Comparison of ENCODE assay signal across 9 mouse cellular contexts in the genomic region with DNA sequence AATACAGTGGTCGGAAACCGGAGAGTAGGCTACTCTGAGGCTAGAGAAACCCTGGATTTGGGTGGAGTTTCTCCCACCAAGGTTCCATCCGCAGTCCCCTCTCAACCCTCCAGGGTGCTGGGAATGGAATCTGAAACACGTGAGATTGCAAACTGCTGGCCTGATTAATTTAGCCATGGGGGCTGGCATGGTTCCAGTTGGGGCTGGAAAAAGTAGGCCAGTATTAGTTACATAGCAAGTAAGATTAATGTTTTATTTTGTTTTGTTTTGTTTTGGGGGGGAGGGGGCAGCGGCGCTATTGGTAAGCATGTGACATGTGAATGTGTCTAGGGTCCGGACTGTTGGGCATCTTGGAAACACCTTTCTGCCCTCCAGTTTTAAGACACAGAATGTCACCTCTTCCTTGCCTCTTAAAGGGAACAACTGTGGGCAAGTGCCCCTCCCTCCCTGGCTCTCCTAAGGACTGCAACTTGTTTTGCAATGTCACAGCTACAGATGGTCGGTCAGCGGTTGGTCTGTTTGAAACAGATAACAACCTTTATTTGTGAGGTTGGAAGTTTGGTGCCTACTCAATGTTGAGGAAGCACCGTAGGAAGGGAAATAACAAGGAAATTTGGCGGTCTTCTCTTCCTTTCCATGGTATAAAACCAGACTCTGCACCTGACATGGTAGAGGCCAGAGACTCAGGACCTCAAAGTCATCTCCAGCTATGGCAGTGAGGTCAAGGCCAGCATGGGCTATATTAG. TPM values are rescaled to one million over a fixed set of nuclear protein-coding genes. Genes with fewer than 3 reads are reported as not detected.
DNase-seq lines count a peak whose midpoint lies in the region; ATAC-seq lines count a peak whose summit lies in the region.
"Had no signal": no experiment of that assay in that cellular context is flagged by ENCODE, and none has a peak within 500 bp of the region (broad histone marks: within the 10 kb centered on the region; RNA-seq: fewer than 3 reads in every experiment).

No protein-coding gene starts in this region.

- H3K9ac ChIP-seq in heart, embryonic 11.5 days (ENCODE audit: low read depth, low read length): no peak overlapping the region
- H3K9ac ChIP-seq: limb, embryonic 15.5 days had no signal

- H3K4me3 ChIP-seq in heart, embryonic 11.5 days (ENCODE audit: low read depth, low read length): no peak overlapping the region
- H3K4me3 ChIP-seq: limb, embryonic 15.5 days had no signal

- H3K4me2 ChIP-seq in heart, embryonic 11.5 days: peak overlapping the region; percentile 41
- H3K4me2 ChIP-seq: limb, embryonic 15.5 days had no signal

- H3K27ac ChIP-seq in heart, embryonic 11.5 days (ENCODE audit: low read depth, low read length): peak overlapping the region; percentile 74
- H3K27ac ChIP-seq: limb, embryonic 15.5 days had no signal

- WGBS in heart, embryonic 11.5 days (ENCODE audit: insufficient replicate concordance): 62% methylated on average over 11 of the region's 11 CpGs

- H3K4me1 ChIP-seq in heart, embryonic 11.5 days (ENCODE audit: control insufficient read depth, insufficient read depth, low read length): no peaks in the 10 kb centered on the region

- H3K27me3 ChIP-seq in heart, embryonic 11.5 days (ENCODE audit: control insufficient read depth, insufficient read depth, low read length): no peaks in the 10 kb centered on the region
- H3K27me3 ChIP-seq: limb, embryonic 15.5 days had no signal

- ATAC-seq in heart, embryonic 11.5 days (replicated peaks; ENCODE audit: insufficient number of reproducible peaks, low FRiP score, low TSS enrichment): peak; percentile 77

- H3K9me3 ChIP-seq in heart, embryonic 11.5 days (replicated peaks; ENCODE audit: control insufficient read depth, low read length): no peaks in the 10 kb centered on the region
- H3K9me3 ChIP-seq: limb, embryonic 15.5 days had no signal

- DNase-seq in cerebellum, postnatal 10 days: peak; percentile 38 to 47
- no peak for DNase-seq in cerebellum, adult 9-11 months
- DNase-seq in MN1 (ENCODE audit: low spot score): peak; percentile 34
- DNase-seq in liver: peak; percentile 90
- no peak for DNase-seq in natural killer cell, adult 2 months (ENCODE audit: low spot score in 2 of 2)
- DNase-seq in thymus, postnatal 10 days (ENCODE audit: low spot score in 2 of 2): no peak
- no peak for DNase-seq in neural tube, embryonic 10.5 days (ENCODE audit: extremely low spot score, low spot score)

- no peaks in the 10 kb centered on the region for H3K36me3 ChIP-seq in heart, embryonic 11.5 days (ENCODE audit: control insufficient read depth, insufficient read depth, low read length)
- H3K36me3 ChIP-seq: limb, embryonic 15.5 days had no signal

RNA-seq across cellular contexts. Expression of a gene that starts 5.2 kb away (rescaled TPM):
- 14.9 and 18.4 TPM in 2 replicates for polyA plus RNA-seq in heart, embryonic 11.5 days (2014; fragmentation: Nextera tagmentation; extraction: Ambion mirVana)

Comparison
In these comparisons a context has a peak if more than half of its experiments do, and no peak if none do; other contexts are left out.
1. DNase-seq: peak in cerebellum, postnatal 10 days (2 of 2), MN1 (single experiment) and liver (single experiment); none in cerebellum, adult 9-11 months (single experiment), natural killer cell, adult 2 months (0 of 2), thymus, postnatal 10 days (0 of 2) and neural tube, embryonic 10.5 days (single experiment).